Mouse (Mus musculus): ENCODE results near the gene Nf1. TPM values are rescaled to one million over a fixed set of nuclear protein-coding genes. Genes with fewer than 3 reads are reported as not detected.

Gene Nf1
- polyA plus RNA-seq, 1 experiment from 2014 or later: 12.5 TPM

- Histone ChIP-seq H3K79me2 (ENCODE audit: inconsistent target) (no peaks in the 10 kb centered on the region), H3K4me3 (ENCODE audit: inconsistent target) (no peak overlapping the region), H3K36me3 (ENCODE audit: inconsistent target) (no peaks in the 10 kb centered on the region), H3K27ac (no peak overlapping the region)
- 12% methylated on average over 5 of the region's 5 CpGs for WGBS (ENCODE audit: missing documents)
Observed at GRCm38 (mm10) chr11:79584191-79584590, 244.7 kb downstream of the Nf1 start.

- Histone ChIP-seq H3K4me3 (ENCODE audit: inconsistent target) (no peak overlapping the region), H3K79me2 (ENCODE audit: inconsistent target) (no peaks in the 10 kb centered on the region)
- 56% methylated on average over 14 of the region's 14 CpGs for WGBS (ENCODE audit: missing documents)
Observed at GRCm38 (mm10) chr11:79589317-79590075, 250.0 kb downstream of the Nf1 start.

GRCm38 (mm10) chr11:79590664-79591590 lies 251.4 kb downstream of the Nf1 start, which contains the start of gene Rab11fip4:
TSS of gene Rab11fip4 (plus strand) at chr11:79591212.
- WGBS (ENCODE audit: missing documents): 3% methylated on average over 89 of the region's 98 CpGs
- Histone ChIP-seq H3K27ac (no peak within 1 kb of the TSS), H3K79me2 (ENCODE audit: inconsistent target) (no peaks in the 10 kb centered on the region), H3K4me3 (ENCODE audit: inconsistent target) (no peak within 1 kb of the TSS), H3K36me3 (ENCODE audit: inconsistent target) (no peaks in the 10 kb centered on the region)

More at GRCm38 (mm10) chr11:79589317-79590075, 250.0 kb downstream of the Nf1 start:
- H3K36me3 ChIP-seq (ENCODE audit: inconsistent target): no peaks in the 10 kb centered on the region
- H3K27ac ChIP-seq: no peak overlapping the region

GRCm38 (mm10) chr11:79591591-79591975 lies 252.1 kb downstream of the Nf1 start:
- H3K36me3 ChIP-seq (ENCODE audit: inconsistent target): no peaks in the 10 kb centered on the region
- no peaks in the 10 kb centered on the region for H3K79me2 ChIP-seq (ENCODE audit: inconsistent target)
- H3K4me3 ChIP-seq (ENCODE audit: inconsistent target): no peak overlapping the region
- H3K27ac ChIP-seq: no peak overlapping the region
- 53% methylated on average over 5 of the region's 5 CpGs for WGBS (ENCODE audit: missing documents)

GRCm38 (mm10) chr11:79593495-79593894 lies 254.0 kb downstream of the Nf1 start:
- Histone ChIP-seq H3K27ac (no peak overlapping the region), H3K79me2 (ENCODE audit: inconsistent target) (no peaks in the 10 kb centered on the region), H3K36me3 (ENCODE audit: inconsistent target) (no peaks in the 10 kb centered on the region), H3K4me3 (ENCODE audit: inconsistent target) (no peak overlapping the region)
- WGBS (ENCODE audit: missing documents): 49% methylated on average over 11 of the region's 11 CpGs

GRCm38 (mm10) chr11:79610454-79610853 lies 271.0 kb downstream of the Nf1 start:
- Histone ChIP-seq H3K36me3 (ENCODE audit: inconsistent target) (no peaks in the 10 kb centered on the region), H3K27ac (peak overlapping the region; percentile 57)
- WGBS (ENCODE audit: missing documents): 56% methylated on average over 2 of the region's 2 CpGs

GRCm38 (mm10) chr11:79611011-79611666 lies 271.6 kb downstream of the Nf1 start:
- Histone ChIP-seq H3K27ac (peak overlapping the region; percentile 57), H3K79me2 (ENCODE audit: inconsistent target) (no peaks in the 10 kb centered on the region), H3K4me3 (ENCODE audit: inconsistent target) (no peak overlapping the region), H3K36me3 (ENCODE audit: inconsistent target) (no peaks in the 10 kb centered on the region)
- 33% methylated on average over 13 of the region's 13 CpGs for WGBS (ENCODE audit: missing documents)

More at GRCm38 (mm10) chr11:79610454-79610853, 271.0 kb downstream of the Nf1 start:
- Histone ChIP-seq H3K4me3 (ENCODE audit: inconsistent target) (no peak overlapping the region), H3K79me2 (ENCODE audit: inconsistent target) (no peaks in the 10 kb centered on the region)

GRCm38 (mm10) chr11:79612046-79612600 lies 272.6 kb downstream of the Nf1 start:
- WGBS (ENCODE audit: missing documents): 22% methylated on average over 1 of the region's 1 CpGs
- H3K4me3 ChIP-seq (ENCODE audit: inconsistent target): no peak overlapping the region
- H3K27ac ChIP-seq: no peak overlapping the region
- no peaks in the 10 kb centered on the region for H3K79me2 ChIP-seq (ENCODE audit: inconsistent target)
- no peaks in the 10 kb centered on the region for H3K36me3 ChIP-seq (ENCODE audit: inconsistent target)

GRCm38 (mm10) chr11:79613084-79613483 lies 273.6 kb downstream of the Nf1 start:
- H3K36me3 ChIP-seq (ENCODE audit: inconsistent target): no peaks in the 10 kb centered on the region
- WGBS (ENCODE audit: missing documents): 92% methylated on average over 3 of the region's 3 CpGs
- H3K27ac ChIP-seq: no peak overlapping the region
- H3K4me3 ChIP-seq (ENCODE audit: inconsistent target): no peak overlapping the region
- no peaks in the 10 kb centered on the region for H3K79me2 ChIP-seq (ENCODE audit: inconsistent target)

GRCm38 (mm10) chr11:79613711-79614110 lies 274.2 kb downstream of the Nf1 start:
- Histone ChIP-seq H3K79me2 (ENCODE audit: inconsistent target) (no peaks in the 10 kb centered on the region), H3K36me3 (ENCODE audit: inconsistent target) (no peaks in the 10 kb centered on the region), H3K4me3 (ENCODE audit: inconsistent target) (no peak overlapping the region), H3K27ac (no peak overlapping the region)
- 87% methylated on average over 4 of the region's 4 CpGs for WGBS (ENCODE audit: missing documents)

- WGBS (ENCODE audit: missing documents): 70% methylated on average over 3 of the region's 3 CpGs
- Histone ChIP-seq H3K36me3 (ENCODE audit: inconsistent target) (no peaks in the 10 kb centered on the region), H3K27ac (no peak overlapping the region), H3K79me2 (ENCODE audit: inconsistent target) (no peaks in the 10 kb centered on the region), H3K4me3 (ENCODE audit: inconsistent target) (no peak overlapping the region)
Observed at GRCm38 (mm10) chr11:79614880-79615279, 275.4 kb downstream of the Nf1 start.

GRCm38 (mm10) chr11:79615871-79616270 lies 276.4 kb downstream of the Nf1 start:
- no peak overlapping the region for H3K27ac ChIP-seq
- H3K36me3 ChIP-seq (ENCODE audit: inconsistent target): no peaks in the 10 kb centered on the region
- WGBS (ENCODE audit: missing documents): 91% methylated on average over 5 of the region's 5 CpGs
- H3K79me2 ChIP-seq (ENCODE audit: inconsistent target): no peaks in the 10 kb centered on the region
- no peak overlapping the region for H3K4me3 ChIP-seq (ENCODE audit: inconsistent target)

- WGBS (ENCODE audit: missing documents): 98% methylated on average over 8 of the region's 8 CpGs
- no peaks in the 10 kb centered on the region for H3K36me3 ChIP-seq (ENCODE audit: inconsistent target)
- H3K79me2 ChIP-seq (ENCODE audit: inconsistent target): peaks cover 8% of the 10 kb centered on the region; the same call in 1 of the 2 replicates
Observed at GRCm38 (mm10) chr11:79617991-79618390, 278.5 kb downstream of the Nf1 start.

GRCm38 (mm10) chr11:79623029-79623428 lies 283.5 kb downstream of the Nf1 start:
- H3K36me3 ChIP-seq (ENCODE audit: inconsistent target): no peaks in the 10 kb centered on the region
- 4% methylated on average over 5 of the region's 5 CpGs for WGBS (ENCODE audit: missing documents)
- H3K79me2 ChIP-seq (ENCODE audit: inconsistent target): peaks cover 8% of the 10 kb centered on the region; the same call in 1 of the 2 replicates
- H3K27ac ChIP-seq: peak overlapping the region; percentile 82
- H3K4me3 ChIP-seq (ENCODE audit: inconsistent target): peak overlapping the region; percentile 58

More at GRCm38 (mm10) chr11:79617991-79618390, 278.5 kb downstream of the Nf1 start:
- Histone ChIP-seq H3K27ac (no peak overlapping the region), H3K4me3 (ENCODE audit: inconsistent target) (no peak overlapping the region)

Measured in macrophage (primary cell).